Mouse (Mus musculus) urinary bladder, postnatal 36 days (tissue): ENCODE measurements at regions not wholly inside any gene's neighbourhood (a gene's known extent, or its start where the extent isn't known, plus 50 kb on each side); places are given as distances from the start of the nearest gene placed in this dataset.
"Not testable (repeated sequence)": the region's sequence is repeated elsewhere in the genome, so short reads cannot be mapped to it uniquely, and the experiment has no call there.

Experiments
- DNase-seq, 2 experiments: peaks; one replicate each; pipeline ENCODE4 v3.0.0; 2022; ENCODE audit warnings: low spot score in 2 of 2, mixed read lengths in 1 of 2

DNA sequence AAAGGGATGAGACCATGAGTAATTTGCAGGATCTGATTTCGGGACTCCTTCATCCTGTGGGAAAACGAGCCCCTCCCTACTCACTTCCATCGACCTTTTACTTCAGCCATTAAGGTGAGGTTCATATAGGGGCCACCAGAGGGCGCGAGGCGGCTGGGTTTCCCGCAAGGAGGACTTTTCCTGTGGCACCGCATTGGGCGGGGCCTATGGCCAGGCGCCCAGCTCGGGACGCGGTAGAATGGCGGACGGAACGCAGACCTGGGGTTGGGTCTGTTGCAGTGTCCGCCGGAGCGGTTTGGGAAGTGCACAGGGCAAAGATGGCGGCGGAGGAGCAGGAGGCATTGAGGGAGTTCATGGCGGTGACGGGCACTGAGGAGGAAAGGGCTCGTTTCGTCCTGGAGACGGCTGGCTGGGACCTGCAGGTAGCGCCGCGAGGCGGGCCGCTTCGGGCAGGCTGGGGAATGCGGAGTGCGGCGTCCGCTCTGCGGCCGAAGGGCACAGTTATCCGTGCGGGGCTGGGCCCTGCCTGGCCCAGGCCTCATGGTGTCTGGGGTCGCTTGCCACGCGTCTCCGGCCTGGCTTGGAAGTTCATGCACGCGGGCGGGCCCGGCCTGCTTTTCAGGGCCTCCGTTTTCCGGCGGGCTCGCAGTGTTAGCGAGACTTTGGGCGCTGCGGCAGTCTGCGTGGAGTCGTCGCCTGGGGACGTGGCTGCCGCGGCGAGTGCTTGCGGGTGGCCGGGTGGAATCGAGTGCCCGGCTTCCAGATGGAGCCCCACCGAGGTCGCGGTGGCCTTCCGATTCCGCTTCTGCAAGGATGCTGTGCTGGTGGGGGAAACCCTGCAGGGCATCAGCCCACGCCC, 219.1 kb downstream of the Gm31371 start:
- DNase-seq, result peak; percentile 100

DNA sequence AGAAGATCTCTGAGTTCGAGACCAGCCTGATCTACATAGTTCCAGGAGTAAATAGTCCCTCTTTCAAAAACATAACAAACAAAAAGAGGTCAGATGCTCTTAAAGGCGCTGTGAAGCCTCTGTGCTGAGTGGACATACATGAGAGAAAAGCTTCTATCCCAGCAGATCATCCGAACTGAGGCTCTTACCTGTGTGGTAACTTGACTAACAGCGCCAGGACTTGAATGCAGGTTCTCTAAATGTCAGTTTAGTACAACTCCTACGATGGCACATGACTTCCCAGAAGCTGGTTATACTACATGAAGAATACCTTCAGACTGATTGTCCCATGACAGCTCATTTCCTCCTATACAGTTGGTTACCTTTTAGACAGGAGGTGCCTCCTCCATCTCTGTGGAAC, 220.4 kb downstream of the Gm31371 start:
- DNase-seq, result peak in 1 of 2 experiments; percentile 31

DNA sequence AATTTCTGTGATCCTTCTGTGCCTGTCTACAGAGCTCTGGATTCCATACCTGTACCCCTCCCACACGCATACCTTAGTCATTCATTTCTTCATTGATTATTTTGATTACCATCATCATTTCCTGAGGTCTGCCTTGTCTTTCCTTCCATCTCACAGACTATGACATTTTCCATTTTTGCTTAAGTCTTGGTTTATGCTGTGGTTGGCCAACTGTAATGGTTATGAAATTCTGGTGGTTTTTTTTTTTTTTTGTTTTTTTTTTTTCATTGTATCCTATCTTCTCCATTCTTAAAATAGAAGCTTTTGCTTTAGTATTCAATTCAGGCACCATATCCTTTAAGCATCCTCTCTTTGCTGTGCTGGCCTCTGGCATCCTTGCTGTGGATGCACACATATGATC, 227.4 kb downstream of the Gm15319 start:
- DNase-seq, result not testable (repeated sequence)

DNA sequence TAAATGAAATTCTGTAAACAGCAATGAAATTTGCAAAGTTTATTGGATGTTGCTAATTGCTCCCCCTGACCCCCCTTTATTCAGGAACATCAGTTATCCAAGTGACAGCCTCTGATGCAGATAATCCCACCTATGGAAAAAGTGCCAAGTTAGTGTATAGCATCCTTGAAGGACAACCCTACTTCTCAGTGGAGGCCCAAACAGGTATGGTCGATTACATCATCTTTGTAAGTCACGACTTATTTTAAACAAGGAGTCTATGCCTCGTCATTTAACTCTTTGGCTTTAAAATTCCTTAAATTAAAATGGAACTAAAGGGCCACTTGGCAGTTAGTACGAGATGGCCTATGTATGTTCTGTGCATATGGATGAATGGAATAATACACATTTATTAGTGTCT, 217.6 kb downstream of the Gm15319 start:
- DNase-seq, result peak in 1 of 2 experiments; percentile 0

DNA sequence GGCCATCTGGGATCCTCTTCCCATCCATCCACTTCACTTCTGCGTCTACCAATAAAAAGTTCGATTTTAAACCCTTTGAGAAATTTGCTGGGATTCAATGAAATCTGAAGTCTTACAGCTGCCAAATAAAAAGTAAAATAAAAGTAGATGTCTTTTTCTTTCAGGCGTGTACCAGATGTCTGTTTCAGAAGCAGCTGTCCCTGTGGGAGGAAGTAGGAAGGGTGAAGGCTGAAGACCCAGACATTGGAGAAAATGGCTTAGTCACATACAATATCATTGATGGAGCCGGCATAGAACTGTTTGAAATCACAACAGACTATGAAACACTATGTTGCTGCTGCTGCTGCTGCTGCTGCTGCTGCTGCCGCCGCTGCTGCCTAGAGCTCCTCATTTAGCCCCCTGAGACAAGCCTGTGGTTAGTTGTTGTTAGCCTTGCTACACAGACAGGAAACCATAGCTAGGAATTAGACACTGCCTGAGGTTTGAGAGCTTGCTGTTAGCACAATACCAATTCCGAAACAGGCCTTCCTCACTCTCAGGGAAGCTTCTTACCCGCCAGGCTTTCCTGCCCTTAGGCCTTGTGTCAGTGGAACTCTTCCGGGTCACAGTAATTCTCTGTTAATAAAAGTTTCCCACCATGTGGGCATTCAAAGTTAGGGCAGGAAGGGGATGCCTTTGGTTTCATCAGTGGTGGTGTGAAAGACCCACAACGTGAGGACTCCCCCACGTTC, 211.5 kb downstream of the Gm15319 start:
- peak in 1 of 2 experiments; percentile 1 for DNase-seq

DNA sequence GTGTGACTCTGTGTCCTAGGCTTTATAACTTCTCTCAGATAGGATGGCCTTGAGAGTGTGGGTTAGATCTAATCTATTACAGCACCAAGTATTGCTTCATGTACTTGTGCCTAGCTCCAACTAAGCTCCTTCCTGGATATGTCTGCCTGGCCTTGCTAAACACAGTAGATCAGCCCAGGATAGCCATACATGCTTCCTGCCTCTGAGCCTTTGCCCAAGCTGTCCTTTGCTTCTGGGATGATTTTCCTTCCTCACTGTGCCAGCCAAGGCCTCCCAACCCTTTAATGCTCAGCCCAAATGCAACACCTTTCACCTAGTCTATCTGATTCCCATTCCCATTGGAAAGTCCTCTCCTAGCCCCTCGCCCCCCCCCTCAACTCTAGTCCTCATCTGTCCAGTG, 208.9 kb downstream of the Gm15319 start:
- DNase-seq, result peak in 1 of 2 experiments; percentile 2
